Mouse (Mus musculus): ENCODE data around the gene Kcnk4. TPM values are rescaled to one million over a fixed set of nuclear protein-coding genes. Genes with fewer than 3 reads are reported as not detected.
A peak's percentile ranks its signal among the peaks of the same experiment; 100 is the strongest.

Kcnk4 gene
- polyA plus RNA-seq, 1 experiment from 2014 or later = 0.13 TPM

GRCm38 (mm10) chr19:6909507-6910289 lies 24.6 kb downstream of the Kcnk4 start, which contains the start of the genes Trmt112 and Prdx5:
Gene Trmt112 (plus strand): TSS chr19:6909698.
Gene Prdx5 (minus strand): TSS chr19:6910106.
- ATAC-seq (ENCODE audit: insufficient read depth, low FRiP score, low TSS enrichment) (peak; percentile 88), DNase-seq (ENCODE audit: low spot score) (peak; percentile 93)
- H3K36me3 ChIP-seq (ENCODE audit: control insufficient read depth, insufficient read depth, low read length) = peaks cover 16% of the 10 kb centered on the region
- WGBS = under 1% methylated on average over 65 of the region's 65 CpGs
- H3K4me3 ChIP-seq (ENCODE audit: low read depth, low read length) = peak within 1 kb of the TSS; percentile 65
- H3K9ac ChIP-seq (ENCODE audit: low read length) = peak within 1 kb of the TSS; percentile 75
- no peaks in the 10 kb centered on the region for H3K9me3 ChIP-seq (ENCODE audit: control insufficient read depth, low read length)
- H3K27me3 ChIP-seq (ENCODE audit: control insufficient read depth, insufficient read depth, low read length) = no peaks in the 10 kb centered on the region
- peak within 1 kb of the TSS; percentile 94 for H3K27ac ChIP-seq (ENCODE audit: low read depth, low read length)
- peaks cover 14% of the 10 kb centered on the region for H3K4me1 ChIP-seq (ENCODE audit: control insufficient read depth, insufficient read depth, low read length)
- H3K4me2 ChIP-seq (ENCODE audit: low read depth) = peak within 1 kb of the TSS; percentile 86

GRCm38 (mm10) chr19:6909021-6909420 lies 25.3 kb downstream of the Kcnk4 start:
- Histone ChIP-seq H3K9me3 (ENCODE audit: control insufficient read depth, low read length) (no peaks in the 10 kb centered on the region), H3K27me3 (ENCODE audit: control insufficient read depth, insufficient read depth, low read length) (no peaks in the 10 kb centered on the region), H3K36me3 (ENCODE audit: control insufficient read depth, insufficient read depth, low read length) (peaks cover 16% of the 10 kb centered on the region), H3K4me1 (ENCODE audit: control insufficient read depth, insufficient read depth, low read length) (peaks cover 14% of the 10 kb centered on the region), H3K9ac (ENCODE audit: low read length) (peak overlapping the region; percentile 75), H3K4me2 (ENCODE audit: low read depth) (peak overlapping the region; percentile 86), H3K4me3 (ENCODE audit: low read depth, low read length) (peak overlapping the region; percentile 65), H3K27ac (ENCODE audit: low read depth, low read length) (peak overlapping the region; percentile 94)
- ATAC-seq (ENCODE audit: insufficient read depth, low FRiP score, low TSS enrichment) = no peak
- WGBS = 8% methylated on average over 11 of the region's 11 CpGs
- DNase-seq (ENCODE audit: low spot score) = no peak

- peak overlapping the region; percentile 86; the same call in 1 of the 2 replicates for H3K4me2 ChIP-seq (ENCODE audit: low read depth)
- no peak overlapping the region for H3K4me3 ChIP-seq (ENCODE audit: low read depth, low read length)
- WGBS = 86% methylated on average over 7 of the region's 7 CpGs
- no peaks in the 10 kb centered on the region for H3K27me3 ChIP-seq (ENCODE audit: control insufficient read depth, insufficient read depth, low read length)
- no peaks in the 10 kb centered on the region for H3K9me3 ChIP-seq (ENCODE audit: control insufficient read depth, low read length)
- H3K27ac ChIP-seq (ENCODE audit: low read depth, low read length) = no peak overlapping the region
- no peak overlapping the region for H3K9ac ChIP-seq (ENCODE audit: low read length)
- DNase-seq (ENCODE audit: low spot score) = no peak
- H3K4me1 ChIP-seq (ENCODE audit: control insufficient read depth, insufficient read depth, low read length) = peaks cover 14% of the 10 kb centered on the region
- peaks cover 11% of the 10 kb centered on the region for H3K36me3 ChIP-seq (ENCODE audit: control insufficient read depth, insufficient read depth, low read length)
- no peak for ATAC-seq (ENCODE audit: insufficient read depth, low FRiP score, low TSS enrichment)
Observed at GRCm38 (mm10) chr19:6907811-6908540, 26.3 kb downstream of the Kcnk4 start.

- peaks cover 7% of the 10 kb centered on the region for H3K36me3 ChIP-seq (ENCODE audit: control insufficient read depth, insufficient read depth, low read length)
- H3K4me3 ChIP-seq (ENCODE audit: low read depth, low read length) = no peak overlapping the region
- H3K4me2 ChIP-seq (ENCODE audit: low read depth) = no peak overlapping the region
- WGBS = 91% methylated on average over 8 of the region's 8 CpGs
- ATAC-seq (ENCODE audit: insufficient read depth, low FRiP score, low TSS enrichment) (no peak), DNase-seq (ENCODE audit: low spot score) (no peak)
- peaks cover 14% of the 10 kb centered on the region for H3K4me1 ChIP-seq (ENCODE audit: control insufficient read depth, insufficient read depth, low read length)
- no peaks in the 10 kb centered on the region for H3K9me3 ChIP-seq (ENCODE audit: control insufficient read depth, low read length)
- H3K9ac ChIP-seq (ENCODE audit: low read length) = no peak overlapping the region
- H3K27ac ChIP-seq (ENCODE audit: low read depth, low read length) = no peak overlapping the region
- H3K27me3 ChIP-seq (ENCODE audit: control insufficient read depth, insufficient read depth, low read length) = no peaks in the 10 kb centered on the region
Observed at GRCm38 (mm10) chr19:6907094-6907493, 27.2 kb downstream of the Kcnk4 start.

- Histone ChIP-seq H3K9me3 (ENCODE audit: control insufficient read depth, low read length) (no peaks in the 10 kb centered on the region), H3K4me1 (ENCODE audit: control insufficient read depth, insufficient read depth, low read length) (peaks cover 14% of the 10 kb centered on the region), H3K9ac (ENCODE audit: low read length) (no peak overlapping the region), H3K4me2 (ENCODE audit: low read depth) (no peak overlapping the region), H3K27ac (ENCODE audit: low read depth, low read length) (no peak overlapping the region), H3K36me3 (ENCODE audit: control insufficient read depth, insufficient read depth, low read length) (peaks cover 7% of the 10 kb centered on the region), H3K27me3 (ENCODE audit: control insufficient read depth, insufficient read depth, low read length) (no peaks in the 10 kb centered on the region), H3K4me3 (ENCODE audit: low read depth, low read length) (no peak overlapping the region)
- DNase-seq (ENCODE audit: low spot score) = no peak
- no peak for ATAC-seq (ENCODE audit: insufficient read depth, low FRiP score, low TSS enrichment)
- WGBS = 84% methylated on average over 3 of the region's 3 CpGs
Observed at GRCm38 (mm10) chr19:6906199-6906598, 28.1 kb downstream of the Kcnk4 start.

- no peak for ATAC-seq (ENCODE audit: insufficient read depth, low FRiP score, low TSS enrichment)
- H3K27me3 ChIP-seq (ENCODE audit: control insufficient read depth, insufficient read depth, low read length) = no peaks in the 10 kb centered on the region
- H3K4me2 ChIP-seq (ENCODE audit: low read depth) = no peak overlapping the region
- H3K27ac ChIP-seq (ENCODE audit: low read depth, low read length) = no peak overlapping the region
- peaks cover 7% of the 10 kb centered on the region for H3K36me3 ChIP-seq (ENCODE audit: control insufficient read depth, insufficient read depth, low read length)
- 94% methylated on average over 11 of the region's 11 CpGs for WGBS
- H3K9me3 ChIP-seq (ENCODE audit: control insufficient read depth, low read length) = no peaks in the 10 kb centered on the region
- no peak for DNase-seq (ENCODE audit: low spot score)
- peaks cover 10% of the 10 kb centered on the region; the same call in 1 of the 2 replicates for H3K4me1 ChIP-seq (ENCODE audit: control insufficient read depth, insufficient read depth, low read length)
- H3K4me3 ChIP-seq (ENCODE audit: low read depth, low read length) = no peak overlapping the region
- no peak overlapping the region for H3K9ac ChIP-seq (ENCODE audit: low read length)
Observed at GRCm38 (mm10) chr19:6905498-6906159, 28.7 kb downstream of the Kcnk4 start.

- WGBS = 87% methylated on average over 2 of the region's 2 CpGs
- Histone ChIP-seq H3K4me2 (ENCODE audit: low read depth) (no peak overlapping the region), H3K27me3 (ENCODE audit: control insufficient read depth, insufficient read depth, low read length) (no peaks in the 10 kb centered on the region), H3K9ac (ENCODE audit: low read length) (no peak overlapping the region), H3K4me3 (ENCODE audit: low read depth, low read length) (no peak overlapping the region), H3K9me3 (ENCODE audit: control insufficient read depth, low read length) (no peaks in the 10 kb centered on the region), H3K27ac (ENCODE audit: low read depth, low read length) (no peak overlapping the region), H3K36me3 (ENCODE audit: control insufficient read depth, insufficient read depth, low read length) (peaks cover 7% of the 10 kb centered on the region), H3K4me1 (ENCODE audit: control insufficient read depth, insufficient read depth, low read length) (peaks cover 10% of the 10 kb centered on the region; the same call in 1 of the 2 replicates)
- ATAC-seq (ENCODE audit: insufficient read depth, low FRiP score, low TSS enrichment) = no peak
- DNase-seq (ENCODE audit: low spot score) = no peak
Observed at GRCm38 (mm10) chr19:6904846-6905245, 29.5 kb downstream of the Kcnk4 start.

- WGBS = 95% methylated on average over 1 of the region's 1 CpGs
- ATAC-seq (ENCODE audit: insufficient read depth, low FRiP score, low TSS enrichment) = no peak
Observed at GRCm38 (mm10) chr19:6903031-6903430, 31.3 kb downstream of the Kcnk4 start.

More at GRCm38 (mm10) chr19:6903031-6903430, 31.3 kb downstream of the Kcnk4 start:
- Histone ChIP-seq H3K9me3 (ENCODE audit: control insufficient read depth, low read length) (no peaks in the 10 kb centered on the region), H3K27me3 (ENCODE audit: control insufficient read depth, insufficient read depth, low read length) (no peaks in the 10 kb centered on the region), H3K4me3 (ENCODE audit: low read depth, low read length) (no peak overlapping the region), H3K27ac (ENCODE audit: low read depth, low read length) (no peak overlapping the region), H3K4me2 (ENCODE audit: low read depth) (no peak overlapping the region), H3K4me1 (ENCODE audit: control insufficient read depth, insufficient read depth, low read length) (no peaks in the 10 kb centered on the region; the same call in 1 of the 2 replicates), H3K9ac (ENCODE audit: low read length) (no peak overlapping the region), H3K36me3 (ENCODE audit: control insufficient read depth, insufficient read depth, low read length) (peaks cover 7% of the 10 kb centered on the region)
- DNase-seq (ENCODE audit: low spot score) = no peak

Measured in neural tube, embryonic 11.5 days (tissue).